Mouse (Mus musculus) CH12.LX (cell line): ENCODE measurements around the gene Aars.

Experiments used
- CHD1 ChIP-seq: IDR thresholded peaks from 2 replicates; pipeline ENCODE4 v1.6.1; 2012; ENCODE audit warnings: low read depth, low read length, improper control_type of control experiment, inconsistent platforms
- CTCF ChIP-seq, 2 experiments: IDR thresholded peaks in 1 of 2; conservative IDR thresholded peaks in 1 of 2; 2 replicates each; pipeline ENCODE4 v1.5.1; 2011 to 2012; ENCODE audit warnings: low read depth in 2 of 2, low read length in 2 of 2, improper control_type of control experiment in 1 of 2, inconsistent platforms in 1 of 2, mild to moderate bottlenecking in 1 of 2, moderate library complexity in 1 of 2
- E2F4 ChIP-seq: IDR thresholded peaks from 2 replicates; pipeline ENCODE4 v1.6.1; 2011; ENCODE audit warnings: low read depth, low read length, improper control_type of control experiment; ENCODE audit not compliant: insufficient replicate concordance
- EP300 ChIP-seq: IDR thresholded peaks from 2 replicates; pipeline ENCODE4 v1.6.1; 2011; ENCODE audit warnings: low read length, improper control_type of control experiment
- ETS1 ChIP-seq: conservative IDR thresholded peaks from 2 replicates; pipeline ENCODE4 v1.6.1; 2012; ENCODE audit warnings: low read depth, mild to moderate bottlenecking, inconsistent platforms, low read length, improper control_type of control experiment, moderate library complexity
- GABPA ChIP-seq: IDR thresholded peaks from 2 replicates; pipeline ENCODE4 v1.6.1; 2012; ENCODE audit warnings: low read depth, low read length, improper control_type of control experiment, inconsistent platforms; ENCODE audit not compliant: insufficient replicate concordance
- MAX ChIP-seq: IDR thresholded peaks from 2 replicates; pipeline ENCODE4 v1.6.1; 2011; ENCODE audit warnings: low read length, improper control_type of control experiment
- POLR2A ChIP-seq: IDR thresholded peaks from 2 replicates; pipeline ENCODE4 v1.6.1; 2011; ENCODE audit warnings: low read depth, mild to moderate bottlenecking, improper control_type of control experiment, low read length
- POLR2AphosphoS2 ChIP-seq: IDR thresholded peaks from 2 replicates; pipeline ENCODE4 v1.6.1; 2011; ENCODE audit warnings: low read depth, low read length, improper control_type of control experiment
- TCF12 ChIP-seq: IDR thresholded peaks from 2 replicates; pipeline ENCODE4 v1.6.1; 2014; ENCODE audit warnings: low read depth, mild to moderate bottlenecking, inconsistent platforms, low read length, improper control_type of control experiment
- USF1 ChIP-seq: IDR thresholded peaks from 2 replicates; pipeline ENCODE4 v1.6.1; 2014; ENCODE audit warnings: low read depth, mild to moderate bottlenecking, inconsistent platforms, low read length, improper control_type of control experiment
- ZKSCAN1 ChIP-seq: IDR thresholded peaks from 2 replicates; pipeline ENCODE4 v1.6.1; 2012; ENCODE audit warnings: low read depth, inconsistent platforms, low read length, improper control_type of control experiment, borderline replicate concordance

- TF ChIP-seq USF1 (no peak), CTCF (conservative IDR thresholded peaks at IDR 0.05 in 1 of 2, IDR thresholded peaks at IDR 0.05 in 1 of 2; ENCODE audit: low read depth in 2 of 2, low read length in 2 of 2) (no peak), ZKSCAN1 (no peak), POLR2A (no peak), GABPA (no peak), EP300 (no peak), CHD1 (no peak), ETS1 (no peak), E2F4 (no peak), POLR2AphosphoS2 (no peak), MAX (no peak), TCF12 (no peak)
Observed at GRCm38 (mm10) chr8:111036591-111036990, 3.6 kb downstream of the Aars start.
